Mouse (Mus musculus) testis, postnatal 14 days (tissue): ENCODE results near the gene Thegl.
A peak's percentile ranks its signal among the peaks of the same experiment; 100 is the strongest.

ENCODE experiments used
- DNase-seq: peaks from one replicate; pipeline ENCODE4 v3.0.0; 2021; ENCODE audit warnings: low spot score

Thegl gene

GRCm38 (mm10) chr5:77052616-77053015, 36.8 kb downstream of the Thegl start:
- DNase-seq, result no peak

GRCm38 (mm10) chr5:77056881-77057440, 41.1 kb downstream of the Thegl start:
- no peak for DNase-seq

DNA sequence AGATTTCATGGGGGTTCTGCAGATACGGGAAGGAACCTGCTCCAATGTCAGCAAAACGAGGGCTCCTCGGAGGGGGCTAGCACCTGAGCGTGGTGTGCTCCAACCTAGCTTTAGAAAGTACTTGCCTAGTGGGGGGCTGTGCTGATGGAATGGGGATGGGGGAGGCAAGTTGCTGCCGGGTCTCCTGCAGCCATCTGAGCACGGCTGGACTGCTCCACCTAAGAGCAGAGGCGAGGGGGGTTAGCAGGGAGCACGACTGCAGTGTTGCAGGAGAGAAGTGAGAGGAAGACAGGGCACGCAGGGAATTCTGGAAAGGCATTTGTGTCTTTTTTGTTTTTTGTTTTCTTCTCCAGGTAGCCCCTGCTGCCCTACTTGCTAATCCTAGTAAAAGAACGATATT, 44.5 kb downstream of the Thegl start:
- DNase-seq, result no peak

- peak; percentile 53 for DNase-seq
These were observed 45.7 kb downstream of the Thegl start for GRCm38 (mm10) chr5:77061372-77062038.

DNA sequence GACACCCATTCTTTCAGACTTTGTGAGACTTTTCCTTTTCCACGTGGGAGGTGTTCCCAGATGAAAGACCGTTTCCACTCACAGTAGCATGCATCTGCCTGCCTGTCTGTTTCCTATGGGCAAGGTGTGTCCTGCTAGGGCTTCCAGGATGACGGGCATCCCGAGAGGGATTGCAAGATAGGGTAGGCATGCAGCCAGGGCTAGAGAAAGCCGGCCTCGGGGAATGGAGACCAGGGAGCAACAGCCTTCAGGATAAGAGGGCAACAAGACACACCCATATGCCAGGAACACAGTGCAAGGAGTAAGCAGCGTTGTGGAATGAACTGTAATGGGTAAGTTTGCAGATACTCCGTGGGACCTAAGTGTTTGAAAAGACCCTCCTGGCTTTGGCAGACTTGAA, 51.5 kb downstream of the Thegl start:
- DNase-seq, result no peak

GRCm38 (mm10) chr5:77070987-77071386, 55.2 kb downstream of the Thegl start:
- no peak for DNase-seq

DNA sequence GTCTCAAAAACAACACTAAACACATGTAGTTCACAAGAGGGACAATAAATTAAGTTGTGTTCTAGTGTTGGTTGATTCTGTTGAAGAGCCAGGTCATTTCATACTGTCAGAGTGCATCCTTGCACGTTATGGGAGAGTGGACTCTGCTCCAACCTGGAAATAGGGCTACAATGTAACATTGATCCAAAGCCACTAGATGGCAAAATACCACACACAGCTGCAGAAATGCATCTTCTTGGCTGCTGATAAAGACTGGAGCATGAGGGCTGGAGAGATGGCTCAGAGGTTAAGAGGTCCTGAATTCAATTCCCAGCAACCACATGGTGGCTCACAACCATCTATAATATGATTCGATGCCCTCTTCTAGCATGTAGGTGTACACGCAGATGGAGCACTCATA, 55.8 kb downstream of the Thegl start:
- peak; percentile 52 for DNase-seq

GRCm38 (mm10) chr5:77073794-77074193, 58.0 kb downstream of the Thegl start:
- no peak for DNase-seq

DNA sequence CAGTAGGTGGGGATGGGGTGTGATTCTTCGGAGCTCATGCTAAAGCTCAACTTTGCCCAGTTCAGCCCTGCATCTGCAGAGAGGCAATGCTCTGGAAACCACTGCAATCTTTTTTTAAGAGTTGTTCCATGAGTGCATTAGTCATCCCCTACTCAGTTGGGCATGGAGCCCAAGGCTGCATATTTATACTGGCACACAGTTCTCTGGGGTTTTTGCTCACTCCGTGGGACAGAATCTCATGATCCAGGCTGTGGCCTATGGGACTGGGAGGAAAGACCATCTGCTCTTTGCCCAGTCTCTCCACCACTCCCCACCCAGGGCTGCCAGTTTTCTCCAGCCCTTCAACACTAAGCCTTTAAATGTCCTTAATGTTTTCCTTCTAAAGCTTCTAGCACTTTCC, 59.1 kb downstream of the Thegl start:
- peak; percentile 28 for DNase-seq

DNA sequence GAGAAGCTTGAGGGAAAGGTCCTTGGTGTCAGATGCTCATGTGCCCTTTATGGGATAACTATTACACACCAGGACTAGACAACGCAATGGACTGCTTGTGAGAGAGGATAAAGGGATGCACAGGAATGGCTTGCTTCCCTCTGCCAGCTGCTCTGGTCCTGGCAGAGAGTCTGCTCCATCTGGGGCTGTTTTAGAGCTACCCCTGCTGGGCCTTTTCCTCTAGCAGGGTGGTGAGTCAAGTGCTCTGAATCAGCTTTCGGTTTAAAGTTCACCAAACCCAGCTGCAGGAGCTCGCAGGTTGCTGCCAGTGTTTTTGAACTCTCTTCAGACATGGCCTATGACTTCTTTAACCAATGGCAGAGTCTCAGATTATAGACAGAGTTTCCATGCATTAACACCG, 60.1 kb downstream of the Thegl start:
- DNase-seq, result no peak

- peak; percentile 19 for DNase-seq
These were observed 64.9 kb downstream of the Thegl start for GRCm38 (mm10) chr5:77080761-77081160.

DNA sequence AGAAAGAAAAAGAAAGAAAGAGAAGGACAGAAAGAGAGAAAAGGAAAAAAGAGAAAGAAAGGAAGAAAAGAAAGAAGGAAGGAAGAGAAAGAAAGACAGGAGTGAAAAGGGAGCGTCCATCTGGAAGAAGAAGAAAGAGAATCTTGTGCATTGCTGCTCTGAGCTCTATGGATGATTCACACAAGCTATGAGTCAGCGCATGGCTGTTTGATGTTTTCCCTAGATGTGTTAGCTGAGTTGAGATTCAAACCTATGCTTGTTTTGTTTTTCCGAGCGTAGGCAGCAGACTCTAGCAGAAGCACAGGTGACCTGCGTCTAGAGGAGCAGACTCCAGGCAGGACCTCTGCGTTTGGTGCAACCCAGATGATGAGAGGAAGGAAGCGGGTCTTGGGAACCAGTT, 66.9 kb downstream of the Thegl start:
- no peak for DNase-seq

- no peak for DNase-seq
These were observed 68.6 kb downstream of the Thegl start for GRCm38 (mm10) chr5:77084418-77084817.

DNA sequence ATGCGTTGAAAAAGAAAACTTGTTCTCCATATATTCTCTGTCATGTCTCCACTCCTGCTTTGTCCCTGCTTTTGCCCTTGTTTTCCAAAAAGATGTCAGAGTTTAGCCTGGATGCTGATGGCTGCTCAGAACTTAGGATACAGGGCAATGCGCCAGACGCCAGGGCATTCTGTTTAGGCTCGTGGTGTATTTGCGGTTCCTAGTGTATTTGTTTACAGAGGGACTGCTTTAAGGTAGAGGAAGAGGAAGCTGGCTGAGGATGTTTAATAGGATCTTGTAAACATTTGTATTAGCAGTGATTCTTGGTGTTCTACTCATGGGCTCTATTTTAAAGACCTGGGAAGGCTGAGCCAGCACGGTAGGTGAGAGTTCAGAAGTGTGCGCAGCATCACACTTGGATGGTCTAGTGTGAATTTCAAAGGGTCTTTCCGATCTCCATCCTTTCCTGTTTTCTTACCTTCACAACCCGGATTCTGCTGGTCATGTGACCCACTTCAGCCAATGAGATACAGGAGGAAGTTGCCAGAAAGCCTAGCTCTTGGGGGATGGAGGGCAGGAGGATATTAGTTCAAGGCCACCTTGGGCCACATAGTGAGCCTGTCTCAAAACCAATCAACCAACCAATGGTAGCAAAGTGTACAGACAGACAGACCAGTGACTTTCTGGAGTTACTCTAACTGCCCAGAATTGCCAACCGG, 70.1 kb downstream of the Thegl start:
- no peak for DNase-seq

- DNase-seq, result no peak
These were observed 70.7 kb downstream of the Thegl start for GRCm38 (mm10) chr5:77086541-77086940.

DNA sequence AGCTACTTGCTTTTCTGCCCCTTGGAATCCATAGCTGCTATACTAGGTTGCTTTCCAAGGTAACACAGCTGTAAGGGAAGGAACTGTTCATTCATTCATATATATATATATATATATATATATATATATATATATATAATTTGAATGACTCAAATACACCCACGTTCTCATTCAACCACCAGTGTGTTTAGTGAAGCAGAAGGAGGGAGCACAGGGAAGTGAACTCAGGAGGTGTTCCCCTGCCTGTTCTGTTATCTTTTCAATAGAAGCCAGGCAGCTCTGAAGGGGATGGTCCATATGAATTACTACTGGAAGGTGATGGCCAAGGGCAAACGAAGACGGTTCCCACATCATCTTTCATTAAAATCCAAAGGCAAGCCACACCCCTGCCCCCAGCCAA, 71.3 kb downstream of the Thegl start:
- no peak for DNase-seq

DNA sequence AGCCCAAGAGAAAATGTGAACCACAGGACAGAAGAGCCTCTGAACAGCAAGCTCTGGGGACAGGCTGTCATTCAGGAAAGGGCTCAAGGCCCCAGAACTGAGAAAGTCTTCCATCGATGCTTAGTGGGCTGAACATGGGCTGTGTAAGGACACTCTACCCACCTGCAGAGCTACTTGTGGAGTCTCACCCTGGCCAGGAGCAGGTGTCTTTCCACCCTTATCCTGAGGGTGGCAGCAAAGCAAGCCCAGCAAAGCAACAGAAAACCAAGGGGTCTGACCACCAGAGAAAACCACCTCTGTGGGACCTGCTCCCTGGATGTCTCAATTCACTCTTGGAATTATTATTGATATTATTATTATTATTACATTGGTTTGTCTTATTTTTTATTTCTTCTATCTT, 73.5 kb downstream of the Thegl start:
- DNase-seq, result no peak

- DNase-seq, result no peak
These were observed 74.1 kb downstream of the Thegl start for GRCm38 (mm10) chr5:77089901-77090300.

GRCm38 (mm10) chr5:77090521-77091096, 74.8 kb downstream of the Thegl start:
- DNase-seq, result no peak

- DNase-seq, result no peak
These were observed 76.1 kb downstream of the Thegl start for GRCm38 (mm10) chr5:77091923-77092322.

DNA sequence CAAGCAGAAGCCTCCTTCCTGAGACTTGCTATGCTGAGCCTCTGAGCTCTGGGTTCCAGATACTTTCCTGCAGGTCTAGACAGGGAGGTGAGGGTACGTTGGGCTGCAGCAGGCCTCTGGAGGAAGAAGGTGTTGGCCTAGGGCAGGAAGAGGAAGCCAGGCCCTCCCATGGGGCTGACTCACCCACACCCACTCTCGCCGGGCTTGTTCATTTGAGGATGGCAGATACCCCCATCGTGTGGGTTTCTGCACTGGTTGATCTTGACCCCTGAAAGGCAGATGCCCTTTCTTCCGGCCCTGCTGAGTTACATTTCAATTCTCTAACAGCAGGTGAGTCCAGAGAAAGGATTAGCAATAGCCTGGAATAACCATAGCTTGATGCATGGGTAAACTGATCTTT, 76.7 kb downstream of the Thegl start:
- no peak for DNase-seq

GRCm38 (mm10) chr5:77093961-77094360, 78.1 kb downstream of the Thegl start:
- no peak for DNase-seq
